Mouse (Mus musculus): Measurements from ENCODE around the gene Gm5105. TPM values are rescaled to one million over a fixed set of nuclear protein-coding genes. Genes with fewer than 3 reads are reported as not detected.

Gene Gm5105
- total RNA-seq, 2 experiments from 2014 or later: not detected

- no peak for DNase-seq
These were observed 2.7 kb upstream of the Gm5105 start for GRCm38 (mm10) chr3:138069756-138070511.

GRCm38 (mm10) chr3:138068103-138068502, 915 bp upstream of the Gm5105 start:
- DNase-seq: no peak

GRCm38 (mm10) chr3:138066348-138066856, 786 bp downstream of the Gm5105 start:
- no peak for DNase-seq

- DNase-seq: no peak
These were observed 1.3 kb downstream of the Gm5105 start for GRCm38 (mm10) chr3:138065930-138066329.

GRCm38 (mm10) chr3:138064732-138065645, 2.2 kb downstream of the Gm5105 start, which contains the start of gene 1110002E22Rik:
Gene 1110002E22Rik, plus strand, starts transcription at chr3:138065052.
- DNase-seq: no peak

GRCm38 (mm10) chr3:138063731-138064329, 3.4 kb downstream of the Gm5105 start:
- DNase-seq: peak; percentile 76 to 85

GRCm38 (mm10) chr3:138062673-138063072, 4.5 kb downstream of the Gm5105 start:
- no peak for DNase-seq

GRCm38 (mm10) chr3:138061205-138061911, 5.8 kb downstream of the Gm5105 start:
- DNase-seq: no peak

GRCm38 (mm10) chr3:138060429-138060828, 6.8 kb downstream of the Gm5105 start:
- no peak for DNase-seq

GRCm38 (mm10) chr3:138058226-138058625, 9.0 kb downstream of the Gm5105 start:
- no peak for DNase-seq

- DNase-seq: no peak
These were observed 10.2 kb downstream of the Gm5105 start for GRCm38 (mm10) chr3:138056976-138057375.

GRCm38 (mm10) chr3:138053969-138054368, 13.2 kb downstream of the Gm5105 start:
- peak; percentile 31 to 50 for DNase-seq

GRCm38 (mm10) chr3:138051431-138051830, 15.8 kb downstream of the Gm5105 start:
- no peak for DNase-seq

GRCm38 (mm10) chr3:138050772-138051171, 16.4 kb downstream of the Gm5105 start:
- DNase-seq: no peak

- no peak for DNase-seq
These were observed 17.6 kb downstream of the Gm5105 start for GRCm38 (mm10) chr3:138049555-138049954.

GRCm38 (mm10) chr3:138043316-138043715, 23.9 kb downstream of the Gm5105 start:
- peak; percentile 31 to 32 for DNase-seq

GRCm38 (mm10) chr3:138041591-138042301, 25.4 kb downstream of the Gm5105 start:
- DNase-seq: no peak

- no peak for DNase-seq
These were observed 26.2 kb downstream of the Gm5105 start for GRCm38 (mm10) chr3:138040938-138041337.

GRCm38 (mm10) chr3:138033986-138034385, 33.2 kb downstream of the Gm5105 start:
- DNase-seq: peak; percentile 13 to 27

- DNase-seq: no peak
These were observed 36.6 kb downstream of the Gm5105 start for GRCm38 (mm10) chr3:138030563-138030962.

GRCm38 (mm10) chr3:138029351-138029750, 37.8 kb downstream of the Gm5105 start:
- DNase-seq: peak; percentile 85

Data from adrenal gland, postnatal 36 days (tissue).